Mouse (Mus musculus) lung, adult 10 weeks (tissue): ENCODE measurements around the gene Scd1. TPM values are rescaled to one million over a fixed set of nuclear protein-coding genes. Genes with fewer than 3 reads are reported as not detected.

Experiments
- polyA plus RNA-seq: library from polyadenylated mRNA; stranded (reverse); fragments of 350-450 nt; fragmentation: Illumina TruSeq; extraction: RNeasy Lipid Tissue Mini Kit (QIAGEN cat#74804); gene quantifications from one replicate; pipeline ENCODE4 v1.2.3, GENCODE M21; 2014; ENCODE audit warnings: low read depth, low replicate concordance; ENCODE audit not compliant: insufficient read depth

The Scd1 gene
- polyA plus RNA-seq: 473 TPM

DNA sequence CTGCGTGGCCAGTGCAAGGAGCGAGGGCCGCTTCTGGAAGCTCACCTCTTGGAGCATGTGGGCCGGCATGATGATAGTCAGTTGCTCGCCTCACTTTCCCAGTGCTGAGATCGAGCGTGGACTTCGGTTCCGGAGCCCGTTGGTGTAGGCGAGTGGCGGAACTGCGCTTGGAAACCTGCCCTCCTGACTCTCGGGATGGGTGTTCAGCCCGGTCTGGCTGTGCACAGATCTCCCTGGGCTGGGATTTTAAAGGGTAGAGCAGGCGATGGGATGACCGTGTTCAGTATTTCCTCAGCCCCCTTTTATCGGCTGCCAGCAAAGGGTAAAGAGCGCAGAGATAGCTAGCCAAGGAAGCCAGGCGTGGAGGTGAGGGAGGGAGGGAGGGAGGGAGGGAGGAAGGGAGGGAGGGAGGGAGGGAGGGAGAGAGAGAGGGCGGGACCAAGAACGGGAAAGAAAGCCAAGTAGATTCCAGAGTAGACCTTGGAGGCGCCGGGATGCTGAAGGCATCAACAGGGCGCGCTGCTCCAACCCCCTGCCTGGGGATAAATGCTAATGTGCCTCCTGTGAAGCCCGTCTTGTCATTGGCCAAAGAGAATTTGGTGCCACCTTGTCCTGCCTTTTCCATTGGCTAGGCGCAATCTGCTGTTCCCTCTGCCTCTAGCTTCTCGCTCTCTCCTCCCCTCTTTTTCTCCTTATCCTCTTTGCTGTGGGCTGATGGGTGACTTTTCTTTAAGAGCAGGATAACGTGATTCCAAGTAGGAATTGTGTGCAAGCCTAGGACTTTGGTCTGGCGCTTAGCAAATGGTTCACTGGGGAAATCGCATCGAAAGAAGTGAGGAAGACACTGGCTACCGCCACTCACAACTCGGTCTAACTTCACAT lies at the start of gene Scd1:
Gene Scd1 (minus strand): TSS at position 539 of the 882 bp plus-strand sequence.

Other genes with a start within 250 kb of the Scd1 start
- gene Pkd2l1, start 215.4 kb downstream of the Scd1 start, polyA plus RNA-seq: not detected
- gene Scd3, start 204.6 kb downstream of the Scd1 start, polyA plus RNA-seq: 0.46 TPM
- 139 TPM for gene Scd2, start 114.2 kb downstream of the Scd1 start, polyA plus RNA-seq
- 0.59 TPM for gene Scd4, start 74.8 kb downstream of the Scd1 start, polyA plus RNA-seq
- not detected for gene Wnt8b, start 85.6 kb upstream of the Scd1 start, polyA plus RNA-seq
- 0.65 TPM for gene Sec31b, start 138.0 kb upstream of the Scd1 start, polyA plus RNA-seq
- not detected for gene Gm20538, start 145.0 kb upstream of the Scd1 start, polyA plus RNA-seq
- 283 TPM for gene Ndufb8, start 147.6 kb upstream of the Scd1 start, polyA plus RNA-seq
- gene Hif1an, start 155.0 kb upstream of the Scd1 start, polyA plus RNA-seq: 12.8 TPM